Mouse (Mus musculus) retina, adult 2 months (tissue): ENCODE data around the gene Klhl10.

Experiments used
- DNase-seq: peaks from one replicate; pipeline ENCODE4 v3.0.0-alpha.2; 2012; ENCODE audit warnings: low read depth, low spot score

Gene Klhl10

GRCm38 (mm10) chr11:100457711-100458110, 16.0 kb downstream of the Klhl10 start:
- DNase-seq, result no peak

DNA sequence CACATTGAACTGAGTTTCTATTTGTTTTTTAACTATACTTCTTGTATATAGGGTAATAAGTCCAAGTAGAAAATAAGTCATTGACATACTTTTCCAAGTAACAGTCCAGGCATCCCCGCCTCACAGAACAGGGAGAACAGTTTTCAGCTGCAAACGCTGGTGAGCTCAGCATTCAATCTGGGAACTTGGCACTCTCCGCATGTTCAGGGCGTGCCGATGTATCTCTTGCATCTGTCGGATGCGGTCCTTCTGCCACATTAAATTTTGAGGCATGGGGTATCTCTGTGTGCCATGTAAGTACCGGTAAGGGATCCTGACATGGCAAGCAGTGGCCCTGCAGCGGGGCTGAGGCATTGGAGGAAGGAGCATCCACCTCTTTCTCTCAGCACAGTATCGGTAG, 21.0 kb downstream of the Klhl10 start:
- DNase-seq, result no peak

GRCm38 (mm10) chr11:100465229-100465792, 23.6 kb downstream of the Klhl10 start:
- no peak for DNase-seq

DNA sequence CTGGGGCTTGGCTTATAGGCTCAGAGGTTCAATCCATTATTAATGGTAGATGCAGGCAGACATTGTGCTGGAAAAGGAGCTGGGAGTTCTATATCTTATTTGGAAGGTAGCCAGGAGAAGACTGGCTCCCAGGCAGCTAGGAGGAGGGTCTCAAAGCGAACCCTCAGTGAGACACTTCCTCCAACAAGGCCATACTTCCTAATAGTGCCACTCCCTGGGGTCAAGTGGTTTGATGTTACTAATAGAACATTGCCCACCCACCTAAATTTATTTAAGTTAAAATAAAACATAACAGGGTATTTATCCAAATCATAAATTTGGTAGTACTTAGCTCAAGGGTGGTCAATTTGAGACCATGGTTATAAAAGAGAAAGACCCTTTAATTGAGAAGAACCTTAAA, 24.1 kb downstream of the Klhl10 start:
- no peak for DNase-seq

DNA sequence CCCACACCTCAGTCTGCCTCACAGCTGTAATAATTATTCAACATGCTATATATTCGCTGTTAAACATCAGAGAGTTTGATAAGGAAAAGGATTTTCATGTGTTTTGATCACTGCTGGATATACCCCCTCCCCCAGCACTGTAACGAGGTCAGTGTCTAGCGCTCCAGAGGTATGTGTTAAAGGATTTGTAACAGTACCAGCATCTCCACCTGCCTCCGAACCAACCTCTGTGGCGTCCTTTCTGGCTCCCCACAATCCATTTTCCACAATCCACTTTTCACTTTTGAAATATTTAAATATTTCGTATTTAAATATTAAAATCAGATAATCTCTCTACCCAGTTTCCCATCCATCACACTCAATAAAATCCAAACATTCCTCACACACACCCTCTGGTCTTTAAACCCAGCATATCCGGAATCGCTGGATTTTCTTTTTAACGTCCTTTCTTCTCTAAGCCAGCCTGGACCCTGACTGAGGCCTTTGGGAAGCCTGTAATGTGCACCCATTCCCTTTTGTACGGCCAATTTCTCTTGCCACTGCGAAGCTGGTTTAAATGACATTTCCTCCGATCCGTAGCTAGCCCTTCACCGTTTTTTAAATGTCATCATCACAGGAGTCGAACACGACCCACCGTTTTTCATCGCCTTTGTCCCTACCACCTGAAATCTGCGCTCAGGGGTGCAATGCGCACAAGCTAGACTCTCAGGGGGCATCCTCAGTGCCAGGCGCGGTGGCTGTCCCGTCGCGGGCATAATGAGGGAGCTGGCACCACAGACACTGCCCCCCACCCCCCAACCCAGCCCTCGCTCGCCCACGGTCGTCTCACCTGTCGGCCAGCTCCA, 29.9 kb downstream of the Klhl10 start:
- no peak for DNase-seq

DNA sequence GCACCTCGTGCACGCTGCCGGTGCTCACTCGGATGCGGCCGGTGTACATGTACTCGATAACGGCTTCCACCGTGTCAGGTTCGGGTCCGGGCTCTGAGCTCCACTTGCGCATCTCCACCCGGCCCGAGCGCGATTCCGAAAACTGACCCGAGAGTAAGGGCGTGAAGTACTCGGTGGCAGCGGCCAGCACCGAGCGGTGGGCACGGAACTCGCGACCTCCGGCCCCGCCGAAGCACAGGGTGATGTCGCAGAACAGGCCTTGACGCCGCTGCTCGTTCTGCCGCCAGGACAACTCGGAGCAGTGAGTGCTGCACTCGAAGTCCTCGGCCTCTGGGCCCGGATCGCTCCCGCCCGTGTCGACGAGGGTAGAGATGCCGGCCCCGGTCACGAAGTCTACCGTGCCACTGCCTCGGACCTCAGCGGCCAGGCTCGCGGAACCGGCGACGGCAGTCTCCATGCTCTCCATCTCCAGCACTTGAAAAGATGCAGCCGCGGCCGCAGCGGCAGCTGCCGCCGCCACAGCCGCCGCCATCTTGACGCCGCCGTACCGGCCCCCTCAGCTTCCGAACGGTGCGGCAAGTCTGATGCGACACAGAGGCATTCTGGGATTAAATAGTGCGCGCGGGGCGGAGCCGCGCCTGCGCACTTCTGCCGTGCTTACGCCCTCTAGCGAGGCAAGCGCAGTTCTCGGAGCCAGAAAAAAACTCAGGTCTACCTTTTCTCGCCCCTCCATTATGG, 30.6 kb downstream of the Klhl10 start, which contains the start of gene Klhl11:
Gene Klhl11 (minus strand): TSS at position 545 of the 738 bp plus-strand sequence.
- peak; percentile 81 for DNase-seq

- no peak for DNase-seq
Measured at GRCm38 (mm10) chr11:100472935-100473295, 31.2 kb downstream of the Klhl10 start.

DNA sequence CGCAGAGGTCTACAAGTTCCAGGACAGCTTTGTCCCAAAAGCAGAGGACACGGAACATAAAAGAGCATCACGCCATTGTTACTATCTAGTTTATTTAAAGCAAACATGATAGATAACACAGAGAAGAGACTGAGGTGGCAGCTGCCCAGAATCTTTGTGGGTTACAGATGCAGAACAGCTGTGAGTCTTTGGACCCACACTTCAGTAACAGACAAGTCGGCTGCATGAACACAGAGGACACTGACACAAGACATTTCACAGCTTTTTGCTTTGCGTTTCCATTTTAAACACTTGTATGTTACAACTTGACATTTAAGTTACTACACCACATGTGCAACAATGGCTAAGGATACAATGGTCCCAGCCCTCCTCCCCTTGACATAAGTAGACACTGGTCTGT, 34.6 kb downstream of the Klhl10 start:
- no peak for DNase-seq

- DNase-seq, result no peak
Measured at GRCm38 (mm10) chr11:100479152-100479551, 37.4 kb downstream of the Klhl10 start.

- no peak for DNase-seq
Measured at GRCm38 (mm10) chr11:100484461-100484860, 42.7 kb downstream of the Klhl10 start.

GRCm38 (mm10) chr11:100485801-100486538, 44.3 kb downstream of the Klhl10 start:
- peak; percentile 38 for DNase-seq

GRCm38 (mm10) chr11:100490951-100491350, 49.2 kb downstream of the Klhl10 start:
- DNase-seq, result no peak

GRCm38 (mm10) chr11:100493771-100494170, 52.1 kb downstream of the Klhl10 start:
- DNase-seq, result no peak

- no peak for DNase-seq
Measured at GRCm38 (mm10) chr11:100500241-100500640, 58.5 kb downstream of the Klhl10 start.

DNA sequence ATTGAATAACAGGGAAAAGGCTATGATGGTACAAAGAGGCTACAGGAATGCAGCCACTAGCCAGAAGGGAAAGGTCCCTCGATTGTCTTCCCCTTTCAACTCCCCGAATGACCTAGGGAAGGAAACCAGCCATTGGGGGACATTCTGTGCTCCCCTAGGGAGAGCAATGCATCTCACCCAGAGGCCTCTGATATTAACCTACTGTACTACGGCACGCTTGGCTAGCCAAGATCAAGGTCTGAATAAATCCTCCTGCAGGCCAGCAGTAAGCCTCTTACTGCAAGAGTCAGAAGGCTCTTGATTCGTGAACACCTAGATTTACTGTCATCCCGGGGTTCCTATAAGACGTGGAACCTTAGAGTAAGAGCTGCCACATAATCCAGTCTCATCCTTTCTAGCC, 58.9 kb downstream of the Klhl10 start:
- DNase-seq, result peak; percentile 49

DNA sequence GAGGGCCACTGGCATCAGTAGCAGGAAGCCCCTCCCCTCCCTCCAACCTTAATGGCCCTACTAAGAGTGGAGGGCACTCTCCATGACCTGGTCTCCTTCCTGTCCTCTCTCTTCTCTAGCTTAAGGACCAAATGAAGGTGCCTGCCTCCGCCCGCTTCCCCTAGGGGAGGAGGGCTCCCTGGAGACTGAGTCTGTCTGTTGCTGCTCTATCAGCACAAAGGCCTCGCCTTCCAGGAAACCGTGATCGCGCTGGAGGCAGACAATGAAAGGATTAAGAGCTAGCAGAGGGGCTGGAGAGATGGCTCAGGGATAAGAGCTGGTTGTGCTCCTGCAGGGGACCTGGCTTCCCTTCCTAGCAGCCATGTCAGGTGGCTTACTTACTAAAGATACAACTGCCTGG, 59.6 kb downstream of the Klhl10 start:
- no peak for DNase-seq

DNA sequence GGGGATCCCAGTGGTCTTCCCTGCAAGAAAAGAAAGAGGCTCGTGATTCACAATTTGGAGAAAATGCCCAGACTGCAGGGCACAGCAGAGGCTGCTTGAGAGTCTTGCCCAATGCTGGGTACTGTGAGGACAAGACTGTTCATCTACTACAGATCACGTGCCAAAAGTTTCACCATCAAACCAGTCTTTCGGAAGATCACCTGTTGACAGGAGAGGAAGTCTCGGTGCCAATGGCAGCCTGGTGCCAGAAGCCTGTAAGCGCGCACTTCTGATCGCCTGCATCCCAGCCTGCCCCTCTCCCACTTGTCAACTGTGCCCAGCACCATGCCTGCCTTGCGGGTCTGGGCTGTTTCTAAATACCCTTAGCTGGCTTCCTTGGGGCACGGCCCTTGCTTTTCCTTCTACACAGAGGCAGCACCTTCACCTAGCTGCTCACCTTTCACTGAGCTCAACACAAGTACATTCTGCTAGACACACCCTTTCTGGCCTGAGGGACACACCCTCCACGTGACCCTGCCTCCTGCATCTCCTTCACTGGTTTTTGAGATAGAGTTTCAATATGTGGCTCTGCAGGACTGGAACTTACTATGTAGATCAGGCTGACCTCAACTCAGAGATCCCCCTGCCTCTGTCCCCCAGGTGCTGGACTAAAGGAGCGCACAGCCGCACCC, 63.4 kb downstream of the Klhl10 start:
- no peak for DNase-seq

GRCm38 (mm10) chr11:100505997-100506396, 64.3 kb downstream of the Klhl10 start:
- no peak for DNase-seq
